Mouse (Mus musculus) kidney, postnatal 36 days (tissue): ENCODE data around the gene Usp39.

ENCODE experiments used
- DNase-seq, 2 experiments: peaks; one replicate each; pipeline ENCODE4 v3.0.0; 2021 to 2022; ENCODE audit warnings: mixed read lengths in 2 of 2

Usp39 gene

GRCm38 (mm10) chr6:72345074-72345567 is at the start of gene Usp39:
Gene Usp39, minus strand, starts transcription at chr6:72345184.
- DNase-seq: peak; percentile 97

DNA sequence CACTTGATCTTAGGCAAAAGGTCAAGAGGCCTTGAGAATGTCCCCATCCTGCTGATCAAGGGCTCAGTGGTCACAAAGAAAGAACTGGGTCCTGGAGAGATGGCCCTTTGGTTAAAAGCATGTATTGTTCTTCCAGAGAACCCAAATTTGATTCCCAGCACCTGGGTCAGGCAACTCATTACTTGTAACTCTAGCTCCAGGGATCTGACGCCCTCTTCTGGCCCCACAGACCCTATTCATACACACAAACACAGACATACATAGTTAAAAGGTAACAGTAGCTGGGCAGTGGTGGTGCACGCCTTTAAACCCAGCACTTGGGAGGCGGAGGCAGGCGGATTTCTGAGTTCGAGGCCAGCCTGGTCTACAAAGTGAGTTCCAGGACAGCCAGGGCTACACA is 47.4 kb upstream of the Usp39 start:
- no peak for DNase-seq

DNA sequence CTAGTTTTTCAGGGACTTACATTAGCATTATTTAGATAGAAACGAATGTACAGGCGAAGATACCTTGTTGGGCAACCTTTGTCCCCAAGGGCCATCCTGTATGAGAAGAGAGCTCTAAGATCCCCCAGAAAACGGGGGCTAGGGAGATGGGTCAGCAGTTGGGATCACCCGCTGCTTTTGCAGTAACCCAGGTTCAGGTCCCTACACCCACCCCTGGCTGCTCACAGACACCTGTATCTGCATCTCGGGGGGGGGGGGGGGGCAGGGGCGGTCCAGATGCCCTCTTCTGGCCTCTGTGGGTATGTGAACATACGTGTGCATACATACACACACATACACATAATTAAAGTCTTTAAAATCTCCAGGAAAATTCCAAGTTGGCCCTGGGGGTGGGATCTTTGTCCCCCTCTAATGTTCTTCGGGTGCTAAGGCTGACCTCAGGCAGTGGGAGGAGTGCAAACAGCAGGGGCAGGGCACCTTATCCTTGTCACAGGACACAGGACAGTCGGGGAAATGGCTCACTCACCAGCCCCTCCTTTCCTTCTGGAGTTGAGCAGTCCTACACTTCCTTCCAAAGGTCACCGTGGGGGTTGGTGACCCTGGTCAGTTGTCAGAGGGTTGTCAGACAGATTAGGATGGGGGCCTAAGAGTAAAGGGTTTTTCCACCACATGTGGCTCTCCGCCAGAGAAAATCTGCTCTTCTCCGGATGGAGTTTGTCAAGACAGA is 46.0 kb upstream of the Usp39 start:
- peak; percentile 94 to 96 for DNase-seq

- peak; percentile 94 to 95 for DNase-seq
Observed at GRCm38 (mm10) chr6:72389941-72390771, 45.2 kb upstream of the Usp39 start, which contains the start of gene Vamp8. Gene Vamp8, minus strand, starts transcription at chr6:72390703.

GRCm38 (mm10) chr6:72389471-72389940 is 44.5 kb upstream of the Usp39 start:
- peak; percentile 49 to 62 for DNase-seq

- no peak for DNase-seq
Observed at GRCm38 (mm10) chr6:72388791-72389329, 43.9 kb upstream of the Usp39 start.

DNA sequence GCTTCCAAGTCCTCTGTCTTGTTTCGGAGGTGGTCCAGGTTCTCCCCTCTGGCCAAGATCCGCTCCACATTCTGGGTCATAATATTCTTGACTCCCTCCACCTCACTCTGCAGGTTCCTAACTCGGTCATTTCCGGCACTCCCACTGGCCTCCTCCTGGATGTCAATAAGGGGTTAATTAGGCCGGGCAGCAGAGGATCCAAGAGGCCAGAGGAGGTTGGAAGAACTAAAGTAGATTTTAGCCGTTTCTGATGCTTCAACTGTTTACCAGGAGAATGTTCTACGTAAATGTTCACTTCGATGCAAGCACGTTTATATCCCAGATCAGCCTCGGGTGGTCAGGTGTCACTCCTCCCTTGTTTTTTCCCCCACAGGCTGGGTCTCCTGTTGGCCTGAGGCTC is 43.3 kb upstream of the Usp39 start:
- no peak for DNase-seq

GRCm38 (mm10) chr6:72387816-72388215 is 42.8 kb upstream of the Usp39 start:
- DNase-seq: no peak

DNA sequence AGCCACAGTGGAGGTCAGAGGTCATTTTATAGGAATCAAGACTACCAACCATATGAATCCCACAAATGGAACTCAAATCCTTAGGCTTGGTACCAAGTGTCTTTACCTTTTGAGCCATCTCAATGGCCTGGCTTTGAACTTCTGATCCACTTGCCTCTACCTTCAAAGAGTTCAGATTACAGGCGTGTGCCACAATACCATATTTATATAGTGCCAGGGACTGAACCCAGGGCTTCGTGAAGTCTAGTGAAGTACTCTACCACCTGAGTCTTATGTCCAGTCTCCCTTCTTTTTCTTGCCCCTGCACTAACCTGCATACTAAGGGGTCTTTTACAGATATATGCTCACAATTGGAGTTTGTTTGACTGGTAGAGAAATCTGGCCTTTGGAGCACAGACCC is 41.6 kb upstream of the Usp39 start:
- DNase-seq: no peak

GRCm38 (mm10) chr6:72385258-72385657 is 40.3 kb upstream of the Usp39 start:
- DNase-seq: no peak

DNA sequence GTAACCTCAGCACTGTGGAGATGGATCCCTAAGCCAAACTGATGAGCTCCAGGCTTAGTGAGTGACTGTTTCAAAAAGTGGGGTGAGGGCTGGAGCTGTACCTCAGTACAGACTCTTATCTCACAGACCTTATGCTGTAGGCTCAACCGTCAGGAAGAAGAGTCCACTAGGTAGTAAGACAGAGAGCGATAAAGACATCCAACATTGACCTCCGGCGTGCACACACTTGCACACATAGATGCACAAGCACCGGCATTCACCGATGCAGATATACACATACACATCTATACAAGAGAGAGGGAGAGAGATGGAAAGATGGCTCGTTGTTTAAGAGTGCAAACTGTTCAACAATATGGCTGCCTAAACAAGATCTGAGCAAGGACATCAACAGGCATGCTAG is 39.0 kb upstream of the Usp39 start:
- DNase-seq: no peak

GRCm38 (mm10) chr6:72383142-72383820 is 38.3 kb upstream of the Usp39 start:
- no peak for DNase-seq

DNA sequence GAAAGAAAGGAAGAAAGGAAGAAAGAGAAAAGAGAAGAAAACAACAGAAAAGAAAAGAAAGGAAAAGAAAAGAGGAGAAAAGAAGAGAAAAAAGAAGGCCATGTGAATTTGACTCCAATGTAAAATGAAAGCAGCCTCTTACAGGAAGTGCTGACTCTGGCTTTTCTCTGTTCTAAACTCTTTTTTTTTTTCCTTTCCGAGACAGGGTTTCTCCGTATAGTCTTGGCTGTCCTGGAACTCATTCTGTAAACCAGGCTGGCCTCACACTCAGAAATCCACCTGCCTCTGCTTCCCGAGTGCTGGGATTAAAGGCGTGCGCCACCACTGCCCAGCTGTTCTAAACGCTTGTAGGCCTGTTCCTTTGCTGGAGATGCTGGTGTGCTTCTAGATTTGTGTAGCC is 37.5 kb upstream of the Usp39 start:
- DNase-seq: no peak

DNA sequence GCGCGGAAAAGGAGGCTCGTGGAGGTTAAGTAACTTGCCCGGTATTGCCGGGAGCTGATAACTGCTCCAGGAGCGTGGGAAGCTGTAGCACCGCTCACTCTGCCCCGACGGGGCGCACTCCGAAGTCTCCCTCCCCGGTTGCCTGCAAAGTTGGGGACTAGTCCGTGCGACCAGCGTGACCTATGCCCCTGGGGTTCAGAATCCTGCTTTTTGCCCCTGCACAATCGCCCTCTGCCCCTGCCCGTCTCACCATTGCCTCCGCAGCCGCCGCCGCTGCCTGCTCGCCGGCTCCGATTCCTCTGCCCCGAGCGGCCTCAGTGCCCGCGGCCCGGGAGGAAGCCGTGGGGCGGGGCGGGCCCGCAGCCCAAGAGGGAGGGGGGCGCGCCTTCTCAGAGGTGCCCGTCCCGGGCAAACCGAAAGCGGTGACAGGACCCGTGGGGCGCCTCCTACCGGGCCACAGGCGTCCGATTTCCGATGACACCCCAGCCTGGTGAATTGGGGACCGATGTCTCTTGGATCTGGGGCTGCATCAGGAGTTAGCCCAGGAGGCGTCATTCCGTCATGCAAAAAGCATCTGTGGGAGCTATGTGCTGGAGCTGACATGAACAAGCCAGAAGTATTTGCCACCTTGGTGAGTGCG is 35.3 kb upstream of the Usp39 start, which contains the start of gene Vamp5:
Gene Vamp5 (minus strand): TSS at position 338 of the 640 bp plus-strand sequence.
- peak; percentile 90 to 94 for DNase-seq

DNA sequence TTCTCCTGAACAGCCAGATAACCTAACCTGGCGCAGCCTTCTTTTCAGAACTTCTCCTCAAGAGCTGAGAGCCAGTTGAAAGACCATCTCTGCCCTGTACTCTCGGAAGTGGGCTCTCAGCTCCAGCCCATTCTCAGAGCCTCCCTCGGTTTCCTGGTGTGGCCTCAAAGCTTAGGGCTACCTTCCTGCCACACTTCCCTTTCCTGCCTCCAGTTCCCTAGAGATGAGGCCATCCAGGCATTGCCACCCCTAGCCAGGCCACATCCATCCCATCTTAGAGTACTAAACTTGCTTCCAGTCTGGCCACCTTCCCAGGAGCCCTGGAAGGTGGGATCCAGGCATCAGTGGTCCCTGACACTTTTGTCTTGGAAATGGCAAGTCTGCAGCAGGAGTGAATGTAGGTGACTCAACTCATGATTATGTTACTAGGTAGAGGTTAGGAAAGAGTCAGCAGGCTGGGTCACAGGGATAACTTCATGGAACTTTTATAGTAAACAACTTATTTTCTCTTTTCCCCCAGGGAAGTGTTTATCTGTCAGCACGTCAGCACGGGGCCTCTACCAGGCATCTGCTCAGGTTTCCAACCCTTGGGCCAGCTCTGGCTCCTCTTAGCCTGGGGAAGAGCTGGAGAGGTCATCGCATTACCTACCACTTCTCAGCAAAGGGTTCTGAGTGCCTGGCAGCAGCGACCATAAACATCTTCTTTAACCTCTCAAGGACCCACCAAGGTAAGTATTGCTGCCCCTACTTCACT is 34.6 kb upstream of the Usp39 start:
- DNase-seq: peak; percentile 54 to 58

DNA sequence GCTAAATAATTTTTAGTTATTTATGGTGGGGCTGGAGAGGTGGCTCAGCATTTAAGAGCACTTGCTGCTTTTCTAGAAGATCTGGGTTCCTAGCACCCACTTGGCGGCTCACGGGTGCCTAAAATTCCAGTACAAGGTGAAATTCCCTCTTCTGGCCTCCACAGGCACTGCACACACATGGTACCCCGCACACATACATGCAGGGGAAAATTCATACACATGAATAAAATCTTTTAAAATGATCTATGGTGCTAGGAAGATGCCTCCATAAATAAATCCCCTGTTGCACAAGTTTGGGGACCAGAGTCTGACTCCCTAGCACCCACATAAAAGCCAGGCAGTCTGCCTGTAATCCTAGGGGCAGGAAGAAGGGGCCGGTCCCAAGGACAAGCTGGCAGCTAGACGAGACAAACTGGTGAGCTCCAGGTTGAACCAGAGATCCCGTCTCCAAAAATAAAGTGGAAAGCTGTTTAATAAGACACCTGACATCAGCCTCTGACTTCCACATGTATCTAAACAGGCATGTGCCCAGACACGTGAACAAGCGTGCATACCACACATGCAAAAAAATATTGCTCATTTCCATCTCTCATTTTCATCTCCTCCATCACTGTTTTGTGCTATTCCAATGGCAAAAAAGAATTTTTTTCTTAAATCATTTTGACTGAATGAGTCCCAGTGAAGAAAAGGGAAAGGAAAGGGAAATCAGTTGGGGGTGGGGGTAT is 33.7 kb upstream of the Usp39 start:
- DNase-seq: no peak

- no peak for DNase-seq
Observed at GRCm38 (mm10) chr6:72374820-72375563, 30.0 kb upstream of the Usp39 start.

- DNase-seq: no peak
Observed at GRCm38 (mm10) chr6:72374206-72374605, 29.2 kb upstream of the Usp39 start.

GRCm38 (mm10) chr6:72373184-72373583 is 28.2 kb upstream of the Usp39 start:
- DNase-seq: peak; percentile 59 to 76

GRCm38 (mm10) chr6:72371571-72371970 is 26.6 kb upstream of the Usp39 start:
- no peak for DNase-seq
